Mouse (Mus musculus): ENCODE results near the gene Cyb5d1.

DNA sequence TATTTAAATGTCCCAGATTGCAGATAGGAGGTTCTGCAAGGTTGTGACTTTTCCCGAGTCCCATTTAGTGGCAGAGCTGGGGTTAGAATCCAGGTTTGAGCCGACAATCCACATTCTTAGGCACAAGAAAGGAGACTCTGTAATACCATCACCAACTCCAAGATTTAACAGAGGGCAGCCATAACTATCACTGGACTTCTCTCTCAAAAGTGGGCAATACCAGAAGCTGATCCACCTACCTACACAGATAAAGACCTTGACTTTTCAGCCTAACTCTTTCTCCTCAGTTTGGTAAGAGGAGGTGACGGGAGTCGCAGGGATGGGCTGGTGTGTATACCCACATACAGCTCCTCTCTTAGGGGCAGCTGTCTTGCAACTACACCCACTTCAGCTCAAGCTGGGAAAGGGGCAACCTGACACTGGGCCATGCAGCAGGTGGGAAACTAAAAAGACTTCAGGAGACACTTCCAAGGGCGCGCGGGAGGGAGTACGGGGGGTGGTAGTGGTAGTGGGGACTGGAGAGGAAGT is 21.6 kb upstream of the Cyb5d1 start:
- TF ChIP-seq POLR2A (IDR thresholded peaks at IDR 0.05; ENCODE audit: borderline replicate concordance, control insufficient read depth, low read depth, low read length) (no peak), CTCF (IDR thresholded peaks at IDR 0.05; ENCODE audit: control insufficient read depth, insufficient read depth, low read length) (no peak)

Measured in bone marrow, adult 2 months (tissue).